Mouse (Mus musculus) intestine, postnatal 0 days (tissue): Measurements from ENCODE around the gene Oosp1. TPM values are rescaled to one million over a fixed set of nuclear protein-coding genes. Genes with fewer than 3 reads are reported as not detected.

Source experiments
- ATAC-seq: fragments of 200-750 bp; cut with Nextera tagmentation; 2 replicates; pipeline ENCODE4 v1.8.0; 2017; ENCODE audit warnings: mild to moderate bottlenecking, moderate TSS enrichment, moderate library complexity
- H3K27ac ChIP-seq: fragments of 300-500 bp; sonication (generic); 2 replicates; pipeline ENCODE4 v1.5.1; 2014; ENCODE audit warnings: mild to moderate bottlenecking, low read depth, low read length, moderate library complexity
- H3K27me3 ChIP-seq: fragments of 300-500 bp; sonication (generic); replicated peaks from 2 replicates; pipeline ENCODE4 v1.6.1; 2014; ENCODE audit warnings: low read length, mixed read lengths; ENCODE audit not compliant: control insufficient read depth, insufficient read depth
- H3K36me3 ChIP-seq: fragments of 300-500 bp; sonication (generic); 2 replicates; pipeline ENCODE4 v1.6.1; 2014; ENCODE audit warnings: mild to moderate bottlenecking, moderate library complexity; ENCODE audit not compliant: control insufficient read depth, insufficient read depth
- H3K4me1 ChIP-seq: fragments of 300-500 bp; sonication (generic); replicated peaks from 2 replicates; pipeline ENCODE4 v1.6.1; 2014; ENCODE audit warnings: antibody characterized with exemption, low read length, mixed read lengths; ENCODE audit not compliant: control insufficient read depth, insufficient read depth
- H3K4me2 ChIP-seq: fragments of 300-500 bp; sonication (generic); replicated peaks from 2 replicates; pipeline ENCODE4 v1.6.1; 2014; ENCODE audit warnings: low read depth, mild to moderate bottlenecking, moderate library complexity
- H3K4me3 ChIP-seq: fragments of 300-500 bp; sonication (generic); 2 replicates; pipeline ENCODE4 v1.5.1; 2014; ENCODE audit warnings: low read depth, low read length
- H3K9ac ChIP-seq: fragments of 300-500 bp; sonication (generic); 2 replicates; pipeline ENCODE4 v1.6.1; 2014; ENCODE audit warnings: mild to moderate bottlenecking, low read depth, low read length
- H3K9me3 ChIP-seq: fragments of 300-500 bp; sonication (generic); 2 replicates; pipeline ENCODE4 v1.6.1; 2016; ENCODE audit warnings: mixed run types; ENCODE audit not compliant: control insufficient read depth
- CTCF ChIP-seq: sonication (generic); IDR thresholded peaks from 2 replicates; pipeline ENCODE4 v1.5.1; 2016; ENCODE audit warnings: low read depth, mild to moderate bottlenecking, control low read depth, antibody characterized with exemption, moderate library complexity
- WGBS: fragments of 180-500 bp; shearing (Covaris S2); extraction: QIAGEN DNeasy Blood & Tissue Kit; methylation state at CpG from one replicate; pipeline ENCODE4 v1.1.7; 2014; 5-methylcytosine and 5-hydroxymethylcytosine counted together
- polyA plus RNA-seq: library from polyadenylated mRNA; unstranded; fragments of >200 nt; fragmentation: Nextera tagmentation; extraction: Ambion mirVana; gene quantifications from 2 replicates; pipeline ENCODE4 v1.2.1, GENCODE M21; 2015

The Oosp1 gene
- polyA plus RNA-seq, 1 experiment from 2014 or later = not detected

DNA sequence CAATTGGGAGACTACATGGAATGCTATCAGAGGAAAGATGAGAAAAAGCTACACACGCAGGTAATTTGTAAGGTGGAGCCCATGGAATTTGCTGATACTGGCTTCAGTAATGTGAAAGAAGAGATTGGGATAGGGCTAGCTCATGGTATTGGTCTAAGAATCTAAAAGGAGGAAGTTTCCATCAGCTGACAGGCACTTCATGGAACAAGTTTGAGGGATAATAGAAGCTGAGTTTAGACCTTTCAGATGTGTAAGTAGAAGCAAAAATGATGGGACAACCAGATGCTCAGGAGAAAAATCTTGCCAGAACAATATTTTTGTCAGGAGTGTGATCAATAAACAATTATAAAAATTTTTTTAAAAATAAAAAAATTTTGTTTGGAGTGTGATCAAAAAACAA, 57.2 kb downstream of the Oosp1 start:
- 71% methylated on average over 1 of the region's 1 CpGs for WGBS
- no peak for TF ChIP-seq CTCF
- ATAC-seq = no peak
- H3K4me3 ChIP-seq = no peak overlapping the region
- no peaks in the 10 kb centered on the region for H3K9me3 ChIP-seq
- no peaks in the 10 kb centered on the region for H3K4me1 ChIP-seq
- H3K4me2 ChIP-seq = no peak overlapping the region
- H3K9ac ChIP-seq = no peak overlapping the region
- H3K36me3 ChIP-seq = no peaks in the 10 kb centered on the region
- no peak overlapping the region for H3K27ac ChIP-seq
- no peaks in the 10 kb centered on the region for H3K27me3 ChIP-seq

DNA sequence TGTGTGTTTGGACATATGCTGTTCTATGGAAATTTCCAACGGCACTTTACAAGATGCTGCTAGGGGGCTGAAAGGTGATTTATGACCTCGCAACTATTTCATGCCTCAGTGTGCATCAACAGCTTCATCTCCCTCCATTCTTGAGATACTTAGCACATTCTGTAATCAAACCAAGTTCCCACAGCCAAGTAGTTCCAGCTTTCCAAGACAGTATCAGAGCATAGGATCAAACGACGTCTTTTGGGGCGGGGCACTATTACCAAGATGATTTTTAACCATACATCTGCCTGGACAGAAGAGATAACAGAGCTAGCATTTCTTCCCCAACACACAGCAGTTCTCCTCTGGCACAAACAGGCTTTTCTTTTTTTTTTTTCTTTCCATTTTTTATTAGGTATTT, 65.7 kb downstream of the Oosp1 start:
- Histone ChIP-seq H3K27ac (no peak overlapping the region), H3K36me3 (no peaks in the 10 kb centered on the region), H3K9ac (no peak overlapping the region), H3K27me3 (no peaks in the 10 kb centered on the region), H3K4me3 (no peak overlapping the region), H3K9me3 (no peaks in the 10 kb centered on the region), H3K4me1 (no peaks in the 10 kb centered on the region), H3K4me2 (no peak overlapping the region)
- TF ChIP-seq CTCF = no peak
- 52% methylated on average over 5 of the region's 5 CpGs for WGBS
- ATAC-seq = no peak

- no peak for ATAC-seq
- Histone ChIP-seq H3K9ac (no peak overlapping the region), H3K4me1 (no peaks in the 10 kb centered on the region), H3K4me2 (no peak overlapping the region), H3K36me3 (no peaks in the 10 kb centered on the region), H3K27me3 (no peaks in the 10 kb centered on the region), H3K27ac (no peak overlapping the region), H3K4me3 (no peak overlapping the region), H3K9me3 (no peaks in the 10 kb centered on the region)
- no peak for TF ChIP-seq CTCF
These were observed 66.2 kb downstream of the Oosp1 start for GRCm38 (mm10) chr19:11624800-11625199.

DNA sequence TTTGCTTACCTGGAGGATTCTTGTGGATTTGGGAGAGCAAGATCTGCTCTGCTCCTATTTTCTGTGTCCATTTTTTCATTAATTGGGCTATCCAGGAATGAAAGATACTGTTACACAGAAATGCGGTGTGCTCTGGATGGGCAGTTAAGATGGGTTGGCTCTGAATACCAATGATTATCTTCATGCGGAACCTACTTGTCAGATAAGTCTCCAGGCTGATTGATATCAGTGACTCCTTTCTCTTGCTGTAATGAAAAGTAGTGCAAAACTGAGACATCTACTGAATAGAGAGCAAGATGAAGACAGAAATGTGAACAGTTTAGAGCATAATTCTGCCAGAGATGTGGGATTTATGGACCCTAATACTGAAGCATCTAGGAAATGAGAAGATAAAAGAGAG, 67.4 kb downstream of the Oosp1 start, which contains the start of gene Ms4a2:
Ms4a2 (minus strand) TSS at position 169 of the 400 bp plus-strand sequence.
- no peak for TF ChIP-seq CTCF
- Histone ChIP-seq H3K4me1 (no peaks in the 10 kb centered on the region), H3K4me2 (no peak within 1 kb of the TSS), H3K4me3 (no peak within 1 kb of the TSS), H3K27me3 (no peaks in the 10 kb centered on the region), H3K36me3 (no peaks in the 10 kb centered on the region), H3K9me3 (no peaks in the 10 kb centered on the region), H3K9ac (no peak within 1 kb of the TSS), H3K27ac (no peak within 1 kb of the TSS)
- no peak for ATAC-seq
- 92% methylated on average over 2 of the region's 2 CpGs for WGBS

GRCm38 (mm10) chr19:11617983-11618382, 73.0 kb downstream of the Oosp1 start:
- H3K4me3 ChIP-seq = no peak overlapping the region
- H3K9ac ChIP-seq = no peak overlapping the region
- H3K36me3 ChIP-seq = no peaks in the 10 kb centered on the region
- no peaks in the 10 kb centered on the region for H3K4me1 ChIP-seq
- no peak for ATAC-seq
- H3K27ac ChIP-seq = no peak overlapping the region
- H3K27me3 ChIP-seq = no peaks in the 10 kb centered on the region
- H3K9me3 ChIP-seq = no peaks in the 10 kb centered on the region
- H3K4me2 ChIP-seq = no peak overlapping the region
- no peak for TF ChIP-seq CTCF

Other genes with a start within 250 kb of the Oosp1 start
- 1.0 and 1.6 TPM in 2 replicates for gene Ms4a4b, start 247.6 kb downstream of the Oosp1 start, polyA plus RNA-seq
- 7.9 and 8.5 TPM in 2 replicates for gene Ms4a6c, start 221.8 kb downstream of the Oosp1 start, polyA plus RNA-seq
- gene Gm8369, start 205.2 kb downstream of the Oosp1 start, polyA plus RNA-seq = 0.29 TPM in 2 replicates
- gene Ms4a6b, start 174.6 kb downstream of the Oosp1 start, polyA plus RNA-seq = 4.9 and 5.3 TPM in 2 replicates
- 8.7 and 9.4 TPM in 2 replicates for gene Ms4a4d, start 154.3 kb downstream of the Oosp1 start, polyA plus RNA-seq
- gene Ms4a6d, start 86.3 kb downstream of the Oosp1 start, polyA plus RNA-seq = 4.4 and 5.4 TPM in 2 replicates
- gene Ms4a2, start 67.4 kb downstream of the Oosp1 start, polyA plus RNA-seq = 0.04 TPM in 1 of 2 replicates, not detected in the other
- gene Ms4a3, start 50.3 kb downstream of the Oosp1 start, polyA plus RNA-seq = not detected in 2 replicates
- not detected in 2 replicates for gene Oosp2, start 30.6 kb downstream of the Oosp1 start, polyA plus RNA-seq
- gene Oosp3, start 5.9 kb upstream of the Oosp1 start, polyA plus RNA-seq = not detected in 2 replicates
- gene Gif, start 56.4 kb upstream of the Oosp1 start, polyA plus RNA-seq = not detected in 2 replicates
- 54.0 and 54.7 TPM in 2 replicates for gene Mrpl16, start 79.2 kb upstream of the Oosp1 start, polyA plus RNA-seq
- 125 and 137 TPM in 2 replicates for gene Stx3, start 128.3 kb upstream of the Oosp1 start, polyA plus RNA-seq
- gene Olfr1417, start 148.1 kb upstream of the Oosp1 start, polyA plus RNA-seq = 0.08 TPM in 1 of 2 replicates, not detected in the other
- not detected in 2 replicates for gene Olfr1418, start 169.9 kb upstream of the Oosp1 start, polyA plus RNA-seq
- not detected in 2 replicates for gene Olfr1419, start 184.0 kb upstream of the Oosp1 start, polyA plus RNA-seq
- gene Olfr1420, start 195.4 kb upstream of the Oosp1 start, polyA plus RNA-seq = 0.05 TPM in 1 of 2 replicates, not detected in the other
- gene Patl1, start 221.2 kb upstream of the Oosp1 start, polyA plus RNA-seq = 8.4 and 9.3 TPM in 2 replicates